Mouse (Mus musculus) liver, postnatal 0 days (tissue): Measurements from ENCODE around the gene Raver2. TPM values are rescaled to one million over a fixed set of nuclear protein-coding genes. Genes with fewer than 3 reads are reported as not detected.

Source experiments
- ATAC-seq: fragments of 200-750 bp; cut with Nextera tagmentation; 2 replicates; pipeline ENCODE4 v1.8.0; 2017; ENCODE audit warnings: mild to moderate bottlenecking, moderate library complexity
- DNase-seq: peaks from one replicate; pipeline ENCODE4 v3.0.0-alpha.2; 2016
- H3K27ac ChIP-seq: fragments of 300-500 bp; sonication (generic); 2 replicates; pipeline ENCODE4 v1.5.1; 2014; ENCODE audit warnings: antibody characterized with exemption, moderate library complexity, mild to moderate bottlenecking, low read depth
- H3K27me3 ChIP-seq: fragments of 300-500 bp; sonication (generic); 2 replicates; pipeline ENCODE4 v1.6.1; 2014; ENCODE audit warnings: low read length, control low read depth, mixed read lengths; ENCODE audit not compliant: insufficient read depth
- H3K36me3 ChIP-seq: fragments of 300-500 bp; sonication (generic); replicated peaks from 2 replicates; pipeline ENCODE4 v1.6.1; 2014; ENCODE audit warnings: mild to moderate bottlenecking, control low read depth, low read length, moderate library complexity, mixed read lengths; ENCODE audit not compliant: insufficient read depth
- H3K4me1 ChIP-seq: fragments of 300-500 bp; sonication (generic); 2 replicates; pipeline ENCODE4 v1.6.1; 2014; ENCODE audit warnings: antibody characterized with exemption, mild to moderate bottlenecking, control low read depth; ENCODE audit not compliant: insufficient read depth
- H3K4me2 ChIP-seq: fragments of 300-500 bp; sonication (generic); 2 replicates; pipeline ENCODE4 v1.6.1; 2014; ENCODE audit warnings: low read depth, mild to moderate bottlenecking, low read length, moderate library complexity, mixed read lengths
- H3K4me3 ChIP-seq: fragments of 300-500 bp; sonication (generic); 2 replicates; pipeline ENCODE4 v1.5.1; 2014; ENCODE audit warnings: low read depth, low read length
- H3K9ac ChIP-seq: fragments of 300-500 bp; sonication (generic); replicated peaks from 2 replicates; pipeline ENCODE4 v1.6.1; 2014; ENCODE audit warnings: mild to moderate bottlenecking, moderate library complexity
- H3K9me3 ChIP-seq: fragments of 300-500 bp; sonication (generic); 2 replicates; pipeline ENCODE4 v1.6.1; 2016; ENCODE audit warnings: mild to moderate bottlenecking, control low read depth, low read length, mixed read lengths
- CTCF ChIP-seq: sonication (generic); IDR thresholded peaks from 2 replicates; pipeline ENCODE4 v1.5.1; 2016; ENCODE audit warnings: antibody characterized with exemption, low read depth
- EP300 ChIP-seq: IDR thresholded peaks from 2 replicates; pipeline ENCODE4 v1.6.1; 2016; ENCODE audit warnings: antibody characterized with exemption, low read depth, mild to moderate bottlenecking
- WGBS: fragments of 180-500 bp; shearing (Covaris S2); extraction: QIAGEN DNeasy Blood & Tissue Kit; methylation state at CpG from one replicate; pipeline ENCODE4 v1.1.7; 2014; ENCODE audit not compliant: insufficient replicate concordance; 5-methylcytosine and 5-hydroxymethylcytosine counted together
- polyA plus RNA-seq: library from polyadenylated mRNA; unstranded; fragments of >200 nt; fragmentation: Nextera tagmentation; extraction: Ambion mirVana; gene quantifications from 2 replicates; pipeline ENCODE4 v1.2.1, GENCODE M21; 2015

Gene Raver2
- polyA plus RNA-seq, 1 experiment from 2014 or later = 0.20 TPM

GRCm38 (mm10) chr4:101146891-101147655 is 78.3 kb downstream of the Raver2 start:
- 79% methylated on average over 11 of the region's 11 CpGs for WGBS
- Histone ChIP-seq H3K9me3 (no peaks in the 10 kb centered on the region), H3K27me3 (no peaks in the 10 kb centered on the region), H3K36me3 (peaks cover 19% of the 10 kb centered on the region), H3K4me1 (no peaks in the 10 kb centered on the region), H3K4me3 (no peak overlapping the region), H3K9ac (no peak overlapping the region), H3K4me2 (no peak overlapping the region), H3K27ac (no peak overlapping the region)
- ATAC-seq = peak; percentile 21; the same call in 1 of the 2 replicates
- TF ChIP-seq EP300 (no peak), CTCF (peak; percentile 40)
- DNase-seq = no peak

GRCm38 (mm10) chr4:101155541-101155940 is 86.8 kb downstream of the Raver2 start:
- DNase-seq (peak; percentile 29), ATAC-seq (peak; percentile 95)
- Histone ChIP-seq H3K4me3 (no peak overlapping the region), H3K4me1 (peaks cover 7% of the 10 kb centered on the region; the same call in 1 of the 2 replicates), H3K27ac (peak overlapping the region; percentile 29; the same call in 1 of the 2 replicates), H3K27me3 (no peaks in the 10 kb centered on the region), H3K9me3 (no peaks in the 10 kb centered on the region), H3K36me3 (peaks cover 95% of the 10 kb centered on the region), H3K9ac (no peak overlapping the region), H3K4me2 (no peak overlapping the region)
- WGBS = 33% methylated on average over 4 of the region's 4 CpGs
- TF ChIP-seq CTCF (no peak), EP300 (0 out of 2 replicates have a peak, but pooled peaks have one; percentile 33)

GRCm38 (mm10) chr4:101157476-101157875 is 88.7 kb downstream of the Raver2 start:
- DNase-seq (no peak), ATAC-seq (no peak)
- Histone ChIP-seq H3K9ac (no peak overlapping the region), H3K9me3 (no peaks in the 10 kb centered on the region), H3K4me2 (no peak overlapping the region), H3K4me1 (peaks cover 7% of the 10 kb centered on the region; the same call in 1 of the 2 replicates), H3K4me3 (no peak overlapping the region), H3K27ac (no peak overlapping the region), H3K36me3 (peaks cover 98% of the 10 kb centered on the region), H3K27me3 (no peaks in the 10 kb centered on the region)
- no peak for TF ChIP-seq CTCF
- no peak for TF ChIP-seq EP300
- WGBS = 91% methylated on average over 5 of the region's 5 CpGs

GRCm38 (mm10) chr4:101158282-101158681 is 89.5 kb downstream of the Raver2 start:
- no peak overlapping the region for H3K4me3 ChIP-seq
- DNase-seq = no peak
- peaks cover 7% of the 10 kb centered on the region; the same call in 1 of the 2 replicates for H3K4me1 ChIP-seq
- H3K9ac ChIP-seq = no peak overlapping the region
- H3K27ac ChIP-seq = no peak overlapping the region
- no peaks in the 10 kb centered on the region for H3K9me3 ChIP-seq
- H3K27me3 ChIP-seq = no peaks in the 10 kb centered on the region
- no peak overlapping the region for H3K4me2 ChIP-seq
- TF ChIP-seq CTCF = no peak
- no peak for TF ChIP-seq EP300
- WGBS = 77% methylated on average over 6 of the region's 6 CpGs
- ATAC-seq = no peak
- H3K36me3 ChIP-seq = peaks cover 98% of the 10 kb centered on the region

- ATAC-seq (no peak), DNase-seq (no peak)
- Histone ChIP-seq H3K4me2 (no peak overlapping the region), H3K9me3 (no peaks in the 10 kb centered on the region), H3K9ac (no peak overlapping the region), H3K4me3 (no peak overlapping the region), H3K4me1 (peaks cover 7% of the 10 kb centered on the region; the same call in 1 of the 2 replicates), H3K27me3 (no peaks in the 10 kb centered on the region), H3K27ac (no peak overlapping the region), H3K36me3 (peaks cover 97% of the 10 kb centered on the region)
- WGBS = 55% methylated on average over 12 of the region's 12 CpGs
- TF ChIP-seq EP300 = no peak
- no peak for TF ChIP-seq CTCF
These were observed 90.5 kb downstream of the Raver2 start for GRCm38 (mm10) chr4:101159191-101159764.

GRCm38 (mm10) chr4:101160821-101161220 is 92.0 kb downstream of the Raver2 start:
- no peak for TF ChIP-seq EP300
- no peak for TF ChIP-seq CTCF
- DNase-seq (no peak), ATAC-seq (no peak)
- H3K27me3 ChIP-seq = no peaks in the 10 kb centered on the region
- H3K4me1 ChIP-seq = peaks cover 3% of the 10 kb centered on the region; the same call in 1 of the 2 replicates
- 65% methylated on average over 1 of the region's 1 CpGs for WGBS
- H3K9me3 ChIP-seq = no peaks in the 10 kb centered on the region
- no peak overlapping the region for H3K4me3 ChIP-seq
- H3K36me3 ChIP-seq = peaks cover 98% of the 10 kb centered on the region
- H3K9ac ChIP-seq = no peak overlapping the region
- no peak overlapping the region for H3K4me2 ChIP-seq
- no peak overlapping the region for H3K27ac ChIP-seq
